Mouse (Mus musculus) CH12.LX (cell line): ENCODE measurements at regions not wholly inside any gene's neighbourhood (a gene's known extent, or its start where the extent isn't known, plus 50 kb on each side); places are given as distances from the start of the nearest gene placed in this dataset.

Experiments
- DNase-seq: peaks from one replicate; pipeline ENCODE4 v3.0.0-alpha.2; 2013; ENCODE audit errors: extremely low read depth
- H3K27ac ChIP-seq: 2 replicates; pipeline ENCODE4 v1.5.1; 2012; ENCODE audit warnings: low read depth, mild to moderate bottlenecking, control low read depth, moderate library complexity; ENCODE audit not compliant: insufficient read depth
- H3K27me3 ChIP-seq: replicated peaks from 2 replicates; pipeline ENCODE3; 2012; ENCODE audit warnings: inconsistent platforms
- H3K36me3 ChIP-seq, 2 experiments: replicated peaks in 1 of 2; 2 replicates each; pipeline versions ENCODE3 to v1.6.1; 2012; ENCODE audit warnings: inconsistent platforms in 1 of 2, low read length in 1 of 2, mild to moderate bottlenecking in 1 of 2, mixed read lengths in 1 of 2, moderate library complexity in 1 of 2; ENCODE audit not compliant: control insufficient read depth in 1 of 2, insufficient read depth in 1 of 2
- H3K4me1 ChIP-seq, 2 experiments: 2 replicates each; pipeline ENCODE4 v1.6.1; 2012; ENCODE audit warnings: inconsistent platforms in 1 of 2, moderate library complexity in 1 of 2; ENCODE audit not compliant: insufficient read depth in 2 of 2, control insufficient read depth in 1 of 2
- H3K4me2 ChIP-seq: 2 replicates; pipeline ENCODE4 v1.6.1; 2012; ENCODE audit warnings: low read depth, mild to moderate bottlenecking, control low read depth; ENCODE audit not compliant: poor library complexity, insufficient read depth, severe bottlenecking
- H3K4me3 ChIP-seq, 3 experiments: fragments of 150-350 bp in 1 of 3; sonication (generic) in 1 of 3; replicated peaks in 1 of 3; 2 replicates each; pipeline versions ENCODE3 to v1.5.1; 2011 to 2012; ENCODE audit warnings: low read depth in 2 of 3, low read length in 2 of 3, mild to moderate bottlenecking in 2 of 3, moderate library complexity in 2 of 3, control low read depth in 1 of 3, improper control_type of control experiment in 1 of 3, inconsistent platforms in 1 of 3, mixed read lengths in 1 of 3; ENCODE audit not compliant: poor library complexity in 1 of 3
- H3K79me2 ChIP-seq: replicated peaks from 2 replicates; pipeline ENCODE4 v1.6.1; 2012; ENCODE audit warnings: mild to moderate bottlenecking, moderate library complexity; ENCODE audit not compliant: control insufficient read depth, poor library complexity, insufficient read depth, severe bottlenecking; ENCODE audit errors: extremely low read depth
- H3K9ac ChIP-seq: 2 replicates; pipeline ENCODE4 v1.6.1; 2012; ENCODE audit warnings: low read depth, mild to moderate bottlenecking, control low read depth, moderate library complexity; ENCODE audit not compliant: insufficient read depth
- H3K9me3 ChIP-seq: replicated peaks from 2 replicates; pipeline ENCODE3; 2012; ENCODE audit warnings: low read length, inconsistent platforms, mixed read lengths
- CHD1 ChIP-seq: IDR thresholded peaks from 2 replicates; pipeline ENCODE4 v1.6.1; 2012; ENCODE audit warnings: low read depth, low read length, improper control_type of control experiment, inconsistent platforms
- ETS1 ChIP-seq: conservative IDR thresholded peaks from 2 replicates; pipeline ENCODE4 v1.6.1; 2012; ENCODE audit warnings: low read depth, mild to moderate bottlenecking, inconsistent platforms, low read length, improper control_type of control experiment, moderate library complexity
- GABPA ChIP-seq: IDR thresholded peaks from 2 replicates; pipeline ENCODE4 v1.6.1; 2012; ENCODE audit warnings: low read depth, low read length, improper control_type of control experiment, inconsistent platforms; ENCODE audit not compliant: insufficient replicate concordance
- HCFC1 ChIP-seq: IDR thresholded peaks from 2 replicates; pipeline ENCODE4 v1.6.1; 2012; ENCODE audit warnings: low read depth, mild to moderate bottlenecking, inconsistent platforms, low read length, improper control_type of control experiment
- IRF4 ChIP-seq: IDR thresholded peaks from 2 replicates; pipeline ENCODE4 v1.6.1; 2014; ENCODE audit warnings: low read depth, mild to moderate bottlenecking, inconsistent platforms, low read length, improper control_type of control experiment
- KAT2A ChIP-seq: IDR thresholded peaks from 2 replicates; pipeline ENCODE4 v1.6.1; 2012; ENCODE audit warnings: low read length, improper control_type of control experiment, inconsistent platforms; ENCODE audit not compliant: insufficient replicate concordance
- MAFK ChIP-seq: IDR thresholded peaks from 2 replicates; pipeline ENCODE4 v1.6.1; 2011; ENCODE audit warnings: low read length, improper control_type of control experiment; ENCODE audit not compliant: insufficient replicate concordance
- MXI1 ChIP-seq: IDR thresholded peaks from 2 replicates; pipeline ENCODE4 v1.6.1; 2011; ENCODE audit warnings: mild to moderate bottlenecking, low read depth, low read length, improper control_type of control experiment
- NELFE ChIP-seq: IDR thresholded peaks from 2 replicates; pipeline ENCODE4 v1.6.1; 2011; ENCODE audit warnings: low read depth, low read length, improper control_type of control experiment
- NRF1 ChIP-seq: IDR thresholded peaks from 2 replicates; pipeline ENCODE4 v1.6.1; 2014; ENCODE audit warnings: low read depth, mild to moderate bottlenecking, inconsistent platforms, low read length, improper control_type of control experiment, moderate library complexity
- PAX5 ChIP-seq: IDR thresholded peaks from 2 replicates; pipeline ENCODE4 v1.6.1; 2012; ENCODE audit warnings: low read length, inconsistent platforms, mixed read lengths
- POLR2AphosphoS2 ChIP-seq: IDR thresholded peaks from 2 replicates; pipeline ENCODE4 v1.6.1; 2011; ENCODE audit warnings: low read depth, low read length, improper control_type of control experiment
- RAD21 ChIP-seq: IDR thresholded peaks from 2 replicates; pipeline ENCODE4 v1.6.1; 2011; ENCODE audit warnings: low read depth, mild to moderate bottlenecking, low read length, improper control_type of control experiment, moderate library complexity
- RCOR1 ChIP-seq: conservative IDR thresholded peaks from 2 replicates; pipeline ENCODE4 v1.6.1; 2012; ENCODE audit warnings: low read depth, mild to moderate bottlenecking, inconsistent platforms, low read length, improper control_type of control experiment
- TBP ChIP-seq: conservative IDR thresholded peaks from 2 replicates; pipeline ENCODE4 v1.6.1; 2011; ENCODE audit warnings: low read depth, low read length, improper control_type of control experiment
- TCF12 ChIP-seq: IDR thresholded peaks from 2 replicates; pipeline ENCODE4 v1.6.1; 2014; ENCODE audit warnings: low read depth, mild to moderate bottlenecking, inconsistent platforms, low read length, improper control_type of control experiment
- UBTF ChIP-seq: IDR thresholded peaks from 2 replicates; pipeline ENCODE4 v1.6.1; 2012; ENCODE audit warnings: low read depth, mild to moderate bottlenecking, inconsistent platforms, low read length, improper control_type of control experiment, moderate library complexity
- USF2 ChIP-seq: conservative IDR thresholded peaks from 2 replicates; pipeline ENCODE4 v1.6.1; 2011; ENCODE audit warnings: low read depth, low read length, improper control_type of control experiment
- ZNF384 ChIP-seq: IDR thresholded peaks from 2 replicates; pipeline ENCODE4 v1.6.1; 2012; ENCODE audit warnings: low read depth, low read length, improper control_type of control experiment, inconsistent platforms
- dilution Hi-C: fragments of 300-500 bp; cut with MboI; formaldehyde crosslinking; loops from 2 replicates; pipeline ENCODE4 v1.14.3; 2020; ENCODE audit warnings: low sequenced_read_pairs; ENCODE audit not compliant: extremely low pct_unique_long_range_greater_than_20kb, extremely low pct_ligation_motif_present
- in situ Hi-C: fragments of 300-500 bp; cut with MboI; formaldehyde crosslinking; loops from 3 replicates; pipeline ENCODE4 v1.14.3; 2019; ENCODE audit warnings: low sequenced_read_pairs, low pct_ligation_motif_present, low pct_unique_long_range_greater_than_20kb, mixed read lengths

DNA sequence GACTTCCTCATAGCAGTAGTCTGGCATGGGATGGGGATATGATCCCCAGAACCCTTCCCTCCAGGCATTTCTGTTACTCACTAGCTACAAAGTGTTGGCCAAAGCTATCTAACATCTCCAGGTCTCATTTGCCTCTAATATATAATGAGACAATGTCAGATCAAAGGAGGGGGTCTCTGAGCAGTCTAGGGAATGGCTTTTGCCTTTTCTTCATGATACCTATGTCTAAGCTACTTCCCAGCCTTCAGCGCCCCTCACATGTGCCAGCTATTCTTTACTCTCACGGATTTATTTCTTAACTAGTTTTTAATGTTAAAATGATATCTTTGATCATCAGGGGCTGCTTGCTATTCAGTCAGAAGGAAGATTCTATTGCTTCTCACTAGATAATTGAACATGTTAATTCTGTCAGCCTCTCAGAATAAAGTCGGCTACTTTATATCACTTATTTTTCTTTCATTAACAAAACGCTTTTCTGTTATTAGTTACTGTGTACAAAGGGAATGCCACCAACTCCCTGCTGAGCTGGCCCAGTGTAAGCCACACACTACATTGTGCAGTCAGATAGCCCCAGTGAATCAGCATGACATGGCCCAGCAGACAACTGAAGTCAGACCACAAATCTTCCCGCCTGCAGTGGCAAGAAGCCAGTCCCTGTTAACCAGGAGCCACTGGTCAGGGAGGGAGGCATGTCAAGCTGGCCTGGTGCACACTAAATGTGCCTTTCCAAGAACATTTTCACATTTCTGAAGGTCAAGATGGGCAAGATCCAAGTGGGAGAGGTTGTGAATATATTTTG is 386.6 kb downstream of the Meis1 start:
- H3K4me2 ChIP-seq: no peak overlapping the region
- H3K36me3 ChIP-seq: no peaks in the 10 kb centered on the region
- dilution Hi-C loops: no loop called here

DNA sequence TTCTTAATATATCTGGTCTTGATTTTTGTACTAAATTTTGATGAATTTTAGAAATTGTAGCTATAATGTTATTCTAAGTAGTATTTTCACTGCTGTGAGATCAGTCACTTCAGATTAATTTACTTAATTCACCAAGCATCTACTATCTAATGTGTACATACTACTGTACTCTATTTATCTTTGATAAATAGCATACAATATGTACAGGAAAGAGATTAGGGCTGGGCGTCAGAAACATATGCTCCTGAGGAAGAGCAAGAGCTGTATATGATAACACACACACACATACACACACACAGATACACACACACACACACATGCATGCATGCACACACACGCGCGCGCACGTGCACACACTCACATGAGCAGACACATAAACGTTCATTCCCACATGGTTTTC is 387.2 kb downstream of the Meis1 start:
- Histone ChIP-seq H3K27me3 (no peaks in the 10 kb centered on the region), H3K27ac (no peak overlapping the region), H3K79me2 (no peaks in the 10 kb centered on the region), H3K4me2 (no peak overlapping the region), H3K9ac (no peak overlapping the region), H3K36me3 (no peaks in the 10 kb centered on the region), H3K9me3 (no peaks in the 10 kb centered on the region), H3K4me1 (no peaks in the 10 kb centered on the region), H3K4me3 (no peak overlapping the region)
- DNase-seq: no peak
- dilution Hi-C loops (no loop called here), in situ Hi-C loops (no loop called here)
- TF ChIP-seq UBTF: no peak
- no peak for TF ChIP-seq RCOR1
- TF ChIP-seq NRF1: no peak
- no peak for TF ChIP-seq PAX5
- no peak for TF ChIP-seq ETS1
- TF ChIP-seq NELFE: no peak
- TF ChIP-seq POLR2AphosphoS2: no peak
- TF ChIP-seq MXI1: no peak
- TF ChIP-seq KAT2A: no peak
- no peak for TF ChIP-seq HCFC1

More for the DNA sequence above, 386.6 kb downstream of the Meis1 start:
- Histone ChIP-seq H3K9me3 (no peaks in the 10 kb centered on the region), H3K79me2 (no peaks in the 10 kb centered on the region), H3K4me3 (no peak overlapping the region), H3K4me1 (no peaks in the 10 kb centered on the region), H3K27me3 (no peaks in the 10 kb centered on the region), H3K27ac (no peak overlapping the region), H3K9ac (no peak overlapping the region)
- TF ChIP-seq POLR2AphosphoS2 (no peak), MXI1 (no peak), CHD1 (no peak), TBP (no peak), USF2 (no peak)
- DNase-seq: no peak
- in situ Hi-C loops: no loop called here

GRCm38 (mm10) chr11:18621777-18622176 is 397.0 kb downstream of the Meis1 start:
- dilution Hi-C loops: no loop called here
- H3K4me2 ChIP-seq: no peak overlapping the region

More at GRCm38 (mm10) chr11:18621777-18622176, 397.0 kb downstream of the Meis1 start:
- H3K9ac ChIP-seq: no peak overlapping the region
- H3K4me3 ChIP-seq: no peak overlapping the region
- DNase-seq: no peak
- no peaks in the 10 kb centered on the region for H3K27me3 ChIP-seq
- H3K9me3 ChIP-seq: no peaks in the 10 kb centered on the region
- H3K79me2 ChIP-seq: no peaks in the 10 kb centered on the region
- H3K27ac ChIP-seq: no peak overlapping the region
- in situ Hi-C loops: no loop called here
- H3K4me1 ChIP-seq: no peaks in the 10 kb centered on the region
- H3K36me3 ChIP-seq: no peaks in the 10 kb centered on the region
- TF ChIP-seq TCF12 (no peak), GABPA (no peak), RAD21 (no peak), CHD1 (no peak), IRF4 (no peak), ZNF384 (no peak), POLR2AphosphoS2 (no peak), USF2 (no peak), MAFK (no peak)
